Comparison of ENCODE assay signal across 7 mouse cellular contexts in the genomic region with DNA sequence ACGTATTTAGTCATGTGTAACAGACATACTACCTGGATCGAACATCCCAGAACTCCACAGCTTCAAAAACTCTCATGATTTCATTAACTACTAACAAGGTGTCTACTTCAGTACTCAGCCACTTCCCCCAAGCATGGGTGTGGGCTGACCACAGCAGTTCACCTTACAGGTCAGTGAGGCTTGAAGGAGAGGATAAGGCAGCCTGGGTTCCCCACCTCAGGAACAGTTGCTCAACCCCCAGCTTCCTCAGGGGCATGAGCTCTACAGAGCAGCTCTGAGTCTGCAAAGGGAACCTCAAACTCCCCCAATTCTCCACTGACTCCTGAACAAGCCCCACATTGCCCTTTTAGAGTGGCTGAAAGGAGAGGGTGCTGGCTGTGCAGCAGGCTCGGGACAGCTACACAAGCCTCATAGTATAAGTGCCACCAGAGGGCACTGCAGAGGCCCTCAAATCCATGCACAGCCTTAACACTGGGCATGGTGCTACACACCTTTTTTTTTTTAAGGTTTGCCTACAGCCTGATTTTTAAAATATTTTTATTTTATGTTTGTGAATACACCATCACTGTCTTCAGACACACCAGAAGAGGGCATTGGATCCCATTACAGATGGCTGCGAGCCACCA. TPM values are rescaled to one million over a fixed set of nuclear protein-coding genes. Genes with fewer than 3 reads are reported as not detected.
DNase-seq lines count a peak whose midpoint lies in the region; ATAC-seq and TF ChIP-seq lines count a peak whose summit lies in the region.

No protein-coding gene starts in this region.

- peak; percentile 68 for TF ChIP-seq CTCF in left cerebral cortex, adult 2 months (IDR thresholded peaks at IDR 0.05)
- peak; percentile 17; the same call in 1 of the 2 replicates for TF ChIP-seq CTCF in olfactory bulb, adult 2 months (IDR thresholded peaks at IDR 0.05; ENCODE audit: insufficient read depth, low read depth, low read length)

- H3K27me3 ChIP-seq in embryonic facial prominence, embryonic 11.5 days (ENCODE audit: control insufficient read depth, insufficient read depth, low read length) = no peaks in the 10 kb centered on the region
- no peaks in the 10 kb centered on the region for H3K27me3 ChIP-seq in limb, embryonic 14.5 days (ENCODE audit: control insufficient read depth, insufficient read depth, low read length)

- DNase-seq in left cerebral cortex, adult 2 months (ENCODE audit: extremely low spot score in 1 of 2, low spot score in 2 of 2) = no peak
- DNase-seq in left cerebral cortex, postnatal 36 days (ENCODE audit: low spot score in 2 of 2) = no peak
- DNase-seq in NIH3T3 (ENCODE audit: low read depth) = peak; percentile 80
- peak; percentile 54 for DNase-seq in embryonic facial prominence, embryonic 11.5 days (ENCODE audit: low spot score)
- DNase-seq in limb, embryonic 14.5 days (ENCODE audit: low spot score) = peak; percentile 21
- no peak for DNase-seq in layer of hippocampus, postnatal 10 days (ENCODE audit: low spot score in 2 of 2)

- no peaks in the 10 kb centered on the region for H3K4me1 ChIP-seq in embryonic facial prominence, embryonic 11.5 days (ENCODE audit: control insufficient read depth, insufficient read depth, low read length)
- no peaks in the 10 kb centered on the region for H3K4me1 ChIP-seq in limb, embryonic 14.5 days (ENCODE audit: control insufficient read depth, insufficient read depth, low read length)
- peaks cover 16% of the 10 kb centered on the region for H3K4me1 ChIP-seq in olfactory bulb, adult 2 months (ENCODE audit: control insufficient read depth, insufficient read depth, low read length)

- H3K9me3 ChIP-seq in embryonic facial prominence, embryonic 11.5 days (replicated peaks; ENCODE audit: control insufficient read depth, low read length) = no peaks in the 10 kb centered on the region
- no peaks in the 10 kb centered on the region for H3K9me3 ChIP-seq in limb, embryonic 14.5 days (ENCODE audit: control insufficient read depth, low read length)

- ATAC-seq in embryonic facial prominence, embryonic 11.5 days (replicated peaks; ENCODE audit: insufficient number of reproducible peaks, low FRiP score, low TSS enrichment, low read depth) = no peak
- no peak for ATAC-seq in limb, embryonic 14.5 days (ENCODE audit: low FRiP score, low read depth)

- no peak for TF ChIP-seq POLR2A in limb, embryonic 14.5 days (IDR thresholded peaks at IDR 0.05; ENCODE audit: borderline replicate concordance, extremely low read depth, insufficient read depth, insufficient read length)
- no peak for TF ChIP-seq POLR2A in olfactory bulb, adult 2 months (IDR thresholded peaks at IDR 0.05; ENCODE audit: insufficient read depth, low read depth, low read length)

- H3K9ac ChIP-seq in embryonic facial prominence, embryonic 11.5 days (replicated peaks; ENCODE audit: low read length) = no peak overlapping the region
- H3K9ac ChIP-seq in limb, embryonic 14.5 days (ENCODE audit: low read depth, low read length, severe bottlenecking) = no peak overlapping the region

- H3K36me3 ChIP-seq in embryonic facial prominence, embryonic 11.5 days (replicated peaks; ENCODE audit: control insufficient read depth, insufficient read depth, low read depth, low read length) = no peaks in the 10 kb centered on the region
- no peaks in the 10 kb centered on the region for H3K36me3 ChIP-seq in limb, embryonic 14.5 days (ENCODE audit: control insufficient read depth, insufficient read depth, low read length)

- H3K4me2 ChIP-seq in embryonic facial prominence, embryonic 11.5 days (ENCODE audit: low read depth, low read length) = no peak overlapping the region
- H3K4me2 ChIP-seq in limb, embryonic 14.5 days (replicated peaks; ENCODE audit: low read depth, low read length, severe bottlenecking) = no peak overlapping the region

- H3K27ac ChIP-seq in left cerebral cortex, adult 2 months = peak overlapping the region; percentile 40; the same call in 1 of the 2 replicates
- no peak overlapping the region for H3K27ac ChIP-seq in embryonic facial prominence, embryonic 11.5 days (replicated peaks; ENCODE audit: low read depth, low read length)
- no peak overlapping the region for H3K27ac ChIP-seq in limb, embryonic 14.5 days (replicated peaks; ENCODE audit: low read depth, low read length)
- no peak overlapping the region for H3K27ac ChIP-seq in olfactory bulb, adult 2 months (ENCODE audit: insufficient read depth, low read depth, low read length)

- H3K4me3 ChIP-seq in left cerebral cortex, adult 2 months = no peak overlapping the region
- no peak overlapping the region for H3K4me3 ChIP-seq in embryonic facial prominence, embryonic 11.5 days (ENCODE audit: low read depth, low read length)
- no peak overlapping the region for H3K4me3 ChIP-seq in limb, embryonic 14.5 days (replicated peaks; ENCODE audit: low read length)
- H3K4me3 ChIP-seq in olfactory bulb, adult 2 months (ENCODE audit: insufficient read depth, low read depth, low read length) = no peak overlapping the region

- 74% methylated on average over 4 of the region's 4 CpGs for WGBS in embryonic facial prominence, embryonic 11.5 days
- WGBS in limb, embryonic 14.5 days = 75% methylated on average over 4 of the region's 4 CpGs
- 76% methylated on average over 4 of the region's 4 CpGs for WGBS in olfactory bulb, adult 2 months

- intact Hi-C loops in left cerebral cortex, adult 2 months (cut with DNase I) = loop anchor here (1.0 to 2.0 kb wide), 2 partner anchors 33 to 165 kb away; a partner anchor contains a TSS
- intact Hi-C loops in left cerebral cortex, postnatal 36 days (cut with DNase I) = loop anchor here (2.0 to 5.0 kb wide), 2 partner anchors 32 to 167 kb away; a partner anchor contains a TSS

RNA-seq across cellular contexts. Expression of a gene that starts 15.9 kb away (rescaled TPM):
- total RNA-seq in left cerebral cortex, adult 2 months (2021) = 10 to 100 TPM; 67.3 to 68.3 TPM
- total RNA-seq in left cerebral cortex, postnatal 36 days (2021) = 10 to 100 TPM; 42.1 to 74.9 TPM
- 32.4 and 39.7 TPM in 2 replicates for polyA plus RNA-seq in embryonic facial prominence, embryonic 11.5 days (2014; fragmentation: Nextera tagmentation; extraction: Ambion mirVana)
- polyA plus RNA-seq in limb, embryonic 14.5 days (2012; rRNA removed) = 106 and 108 TPM in 2 replicates
- polyA plus RNA-seq in limb, embryonic 14.5 days (2014; fragmentation: Nextera tagmentation; extraction: Ambion mirVana) = 59.3 and 67.9 TPM in 2 replicates
- polyA plus RNA-seq in olfactory bulb, adult 2 months (2012; ENCODE audit: insufficient read depth, insufficient read length, low replicate concordance, missing spikeins) = not detected in 2 replicates
- 10 to 100 TPM; 55.4 to 61.0 TPM for total RNA-seq in layer of hippocampus, postnatal 10 days (2021)

RNA-seq across cellular contexts. Expression of a gene that starts 17.8 kb away (rescaled TPM):
- not detected for total RNA-seq in left cerebral cortex, adult 2 months (2021)
- total RNA-seq in left cerebral cortex, postnatal 36 days (2021) = not detected
- polyA plus RNA-seq in embryonic facial prominence, embryonic 11.5 days (2014; fragmentation: Nextera tagmentation; extraction: Ambion mirVana) = not detected in 2 replicates
- 0.04 and 0.05 TPM in 2 replicates for polyA plus RNA-seq in limb, embryonic 14.5 days (2012; rRNA removed)
- polyA plus RNA-seq in limb, embryonic 14.5 days (2014; fragmentation: Nextera tagmentation; extraction: Ambion mirVana) = not detected in 2 replicates
- polyA plus RNA-seq in olfactory bulb, adult 2 months (2012; ENCODE audit: insufficient read depth, insufficient read length, low replicate concordance, missing spikeins) = not detected in 2 replicates
- total RNA-seq in layer of hippocampus, postnatal 10 days (2021) = not detected

RNA-seq across cellular contexts. Expression of a gene that starts 27.2 kb away (rescaled TPM):
- not detected for total RNA-seq in left cerebral cortex, adult 2 months (2021)
- total RNA-seq in left cerebral cortex, postnatal 36 days (2021) = not detected
- 1.5 and 2.2 TPM in 2 replicates for polyA plus RNA-seq in embryonic facial prominence, embryonic 11.5 days (2014; fragmentation: Nextera tagmentation; extraction: Ambion mirVana)
- 2.9 and 3.5 TPM in 2 replicates for polyA plus RNA-seq in limb, embryonic 14.5 days (2012; rRNA removed)
- polyA plus RNA-seq in limb, embryonic 14.5 days (2014; fragmentation: Nextera tagmentation; extraction: Ambion mirVana) = 4.2 and 4.5 TPM in 2 replicates
- not detected in 2 replicates for polyA plus RNA-seq in olfactory bulb, adult 2 months (2012; ENCODE audit: insufficient read depth, insufficient read length, low replicate concordance, missing spikeins)
- total RNA-seq in layer of hippocampus, postnatal 10 days (2021) = not detected

RNA-seq across cellular contexts. Expression of a gene that starts 33.5 kb away (rescaled TPM):
- 100 to 1,000 TPM; 209 to 213 TPM for total RNA-seq in left cerebral cortex, adult 2 months (2021)
- 100 to 1,000 TPM; 195 to 236 TPM for total RNA-seq in left cerebral cortex, postnatal 36 days (2021)
- 56.5 and 60.2 TPM in 2 replicates for polyA plus RNA-seq in embryonic facial prominence, embryonic 11.5 days (2014; fragmentation: Nextera tagmentation; extraction: Ambion mirVana)
- 64.5 and 81.5 TPM in 2 replicates for polyA plus RNA-seq in limb, embryonic 14.5 days (2012; rRNA removed)
- polyA plus RNA-seq in limb, embryonic 14.5 days (2014; fragmentation: Nextera tagmentation; extraction: Ambion mirVana) = 50.1 and 56.7 TPM in 2 replicates
- not detected in 2 replicates for polyA plus RNA-seq in olfactory bulb, adult 2 months (2012; ENCODE audit: insufficient read depth, insufficient read length, low replicate concordance, missing spikeins)
- 100 to 1,000 TPM; 202 to 206 TPM for total RNA-seq in layer of hippocampus, postnatal 10 days (2021)

RNA-seq across cellular contexts. Expression of a gene that starts 41.3 kb away (rescaled TPM):
- 10 to 100 TPM; 70.1 to 71.4 TPM for total RNA-seq in left cerebral cortex, adult 2 months (2021)
- total RNA-seq in left cerebral cortex, postnatal 36 days (2021) = 10 to 100 TPM; 70.6 to 77.8 TPM
- 155 and 164 TPM in 2 replicates for polyA plus RNA-seq in embryonic facial prominence, embryonic 11.5 days (2014; fragmentation: Nextera tagmentation; extraction: Ambion mirVana)
- polyA plus RNA-seq in limb, embryonic 14.5 days (2012; rRNA removed) = 127 and 140 TPM in 2 replicates
- polyA plus RNA-seq in limb, embryonic 14.5 days (2014; fragmentation: Nextera tagmentation; extraction: Ambion mirVana) = 172 and 178 TPM in 2 replicates
- not detected in 2 replicates for polyA plus RNA-seq in olfactory bulb, adult 2 months (2012; ENCODE audit: insufficient read depth, insufficient read length, low replicate concordance, missing spikeins)
- 10 to 100 TPM; 67.0 to 76.3 TPM for total RNA-seq in layer of hippocampus, postnatal 10 days (2021)

Comparison
In these comparisons a context has a peak if more than half of its experiments do, and no peak if none do; other contexts are left out.
1. DNase-seq: peak in NIH3T3 (single experiment), embryonic facial prominence, embryonic 11.5 days (single experiment) and limb, embryonic 14.5 days (single experiment); none in left cerebral cortex, adult 2 months (0 of 2), left cerebral cortex, postnatal 36 days (0 of 2) and layer of hippocampus, postnatal 10 days (0 of 2).